Comparison of ENCODE assay signal across 8 mouse cellular contexts in the genomic region with DNA sequence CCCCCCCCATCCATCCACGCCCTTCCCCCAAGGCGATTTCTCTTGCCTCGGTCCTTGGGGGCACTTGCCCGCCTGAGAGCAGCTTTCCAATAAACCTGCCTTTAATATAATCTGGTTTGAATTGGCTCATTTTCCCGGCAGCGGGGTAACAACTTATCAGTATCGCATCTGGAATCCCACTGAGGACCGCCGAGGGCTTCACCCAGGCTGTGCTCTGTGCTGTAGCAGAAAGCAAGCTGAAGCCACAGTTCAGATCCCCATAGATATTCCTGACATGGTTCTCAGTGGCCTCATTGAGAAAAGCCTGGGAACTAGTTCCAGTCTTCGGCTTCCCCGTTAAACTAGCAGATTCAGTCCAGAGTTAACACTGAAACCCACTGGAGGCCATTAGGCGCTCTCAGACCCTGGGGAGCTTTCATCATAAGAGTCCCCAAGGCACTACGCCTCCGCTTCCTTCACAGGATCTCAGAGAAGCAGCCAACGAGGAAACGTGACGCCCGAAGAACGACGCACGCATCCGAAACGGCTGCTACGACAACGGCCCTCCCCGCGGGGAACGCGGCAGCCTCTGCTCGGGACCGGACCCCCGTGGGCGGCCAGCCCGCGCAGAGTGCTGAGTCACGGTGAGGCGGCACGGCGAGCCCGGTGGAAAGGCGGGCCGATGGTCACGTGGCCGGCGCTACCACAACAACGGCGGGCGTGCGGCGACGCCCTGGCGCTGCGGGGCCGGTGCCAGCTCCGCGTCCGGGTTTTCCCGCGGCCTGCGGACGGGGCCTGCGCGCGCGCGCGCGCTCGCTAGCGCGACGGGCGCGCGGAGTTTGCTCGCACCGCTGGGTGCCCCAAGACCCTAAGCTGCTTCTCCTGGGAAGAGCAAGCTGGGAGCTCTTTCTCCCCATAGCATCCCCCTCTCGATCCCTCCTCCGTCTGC. TPM values are rescaled to one million over a fixed set of nuclear protein-coding genes. Genes with fewer than 3 reads are reported as not detected.
DNase-seq lines count a peak whose midpoint lies in the region; ATAC-seq and TF ChIP-seq lines count a peak whose summit lies in the region.

No protein-coding gene starts in this region.

- peaks cover 13% of the 10 kb centered on the region for H3K79me2 ChIP-seq in MEL (ENCODE audit: control insufficient read depth, insufficient read depth, low read length, poor library complexity)

- peaks cover 0 to 7% of the 10 kb centered on the region in 2 experiments; a peak in 2 of 4 replicates for H3K36me3 ChIP-seq in MEL (ENCODE audit: control insufficient read depth in 1 of 2, insufficient read depth in 2 of 2, low read length in 2 of 2)
- H3K36me3 ChIP-seq in forebrain, embryonic 16.5 days (ENCODE audit: control insufficient read depth, insufficient read depth) = no peaks in the 10 kb centered on the region
- H3K36me3 ChIP-seq in lung, embryonic 14.5 days (ENCODE audit: insufficient read depth) = no peaks in the 10 kb centered on the region

- peak overlapping the region; percentile 86 for H3K4me2 ChIP-seq in forebrain, embryonic 16.5 days (ENCODE audit: low read length)
- H3K4me2 ChIP-seq in lung, embryonic 14.5 days = peak overlapping the region; percentile 87

- H3K9ac ChIP-seq in MEL (ENCODE audit: control insufficient read depth, low read depth, low read length, poor library complexity, severe bottlenecking) = peak overlapping the region; percentile 99
- H3K9ac ChIP-seq in forebrain, embryonic 16.5 days (replicated peaks; ENCODE audit: low read depth, low read length) = peak overlapping the region; percentile 75
- H3K9ac ChIP-seq in lung, embryonic 14.5 days = peak overlapping the region; percentile 66

- TF ChIP-seq POLR2A in MEL (IDR thresholded peaks at IDR 0.05; ENCODE audit: control insufficient read depth in 1 of 2, insufficient read depth in 1 of 2, low read depth in 1 of 2, low read length in 2 of 2, poor library complexity in 1 of 2) = peak; percentile 69 to 75

- peak; percentile 86 for ATAC-seq in forebrain, embryonic 16.5 days
- peak; percentile 77 for ATAC-seq in lung, embryonic 14.5 days (ENCODE audit: insufficient read depth)
- peak; percentile 71 for ATAC-seq in neutrophil, adult 5-6 weeks (ENCODE audit: extremely low read depth, insufficient number of reproducible peaks, low FRiP score, poor library complexity, severe bottlenecking)

- under 1% methylated on average over 73 of the region's 79 CpGs for WGBS in forebrain, embryonic 16.5 days
- under 1% methylated on average over 78 of the region's 79 CpGs for WGBS in lung, embryonic 14.5 days

- H3K4me1 ChIP-seq in MEL (ENCODE audit: control insufficient read depth in 1 of 2, insufficient read depth in 2 of 2, low read length in 2 of 2) = peaks cover 0 to 11% of the 10 kb centered on the region in 2 experiments; a peak in 3 of 4 replicates
- H3K4me1 ChIP-seq in forebrain, embryonic 16.5 days (replicated peaks; ENCODE audit: control insufficient read depth, insufficient read depth, low read length) = peaks cover 8% of the 10 kb centered on the region
- no peaks in the 10 kb centered on the region for H3K4me1 ChIP-seq in lung, embryonic 14.5 days (ENCODE audit: insufficient read depth)

- peak overlapping the region; percentile 74 to 95 for H3K4me3 ChIP-seq in MEL (ENCODE audit: control insufficient read depth in 1 of 2, insufficient read depth in 1 of 2, low read depth in 2 of 2, low read length in 2 of 2)
- peak overlapping the region; percentile 83 for H3K4me3 ChIP-seq in forebrain, embryonic 16.5 days (replicated peaks; ENCODE audit: low read length)
- H3K4me3 ChIP-seq in lung, embryonic 14.5 days (ENCODE audit: low read depth, low read length) = peak overlapping the region; percentile 61

- 0 out of 6 replicates have a peak, but pooled peaks of 1 of the 3 experiments have one; percentile 2 for TF ChIP-seq CTCF in MEL (IDR thresholded peaks at IDR 0.05 in 2 of 3, conservative IDR thresholded peaks at IDR 0.05 in 1 of 3; ENCODE audit: control insufficient read depth in 1 of 3, insufficient read depth in 1 of 3, low read depth in 2 of 3, low read length in 3 of 3, poor library complexity in 1 of 3, severe bottlenecking in 1 of 3)
- TF ChIP-seq CTCF in lung, embryonic 14.5 days (IDR thresholded peaks at IDR 0.05; ENCODE audit: low read depth) = no peak

- H3K27me3 ChIP-seq in MEL (ENCODE audit: control insufficient read depth in 1 of 2, insufficient read depth in 2 of 2, low read length in 2 of 2) = no peaks in the 10 kb centered on the region
- H3K27me3 ChIP-seq in forebrain, embryonic 16.5 days (replicated peaks; ENCODE audit: control insufficient read depth, insufficient read depth, low read length) = no peaks in the 10 kb centered on the region; the same call in 1 of the 2 replicates
- H3K27me3 ChIP-seq in lung, embryonic 14.5 days (ENCODE audit: insufficient read depth, low read length) = no peaks in the 10 kb centered on the region

- peak; percentile 27 to 78; a peak in 3 of 4 replicates for TF ChIP-seq EP300 in MEL (IDR thresholded peaks at IDR 0.05; ENCODE audit: low read depth in 1 of 2, low read length in 2 of 2)

- DNase-seq in MEL (ENCODE audit: low read depth, low spot score) = peak; percentile 92
- peak; percentile 94 to 98 for DNase-seq in cerebellum, adult 18-20 months
- DNase-seq in heart, postnatal 36 days = peak; percentile 96 to 99
- peak; percentile 92 to 95 for DNase-seq in layer of hippocampus, adult 8-10 months (ENCODE audit: low spot score in 2 of 2)
- peak; percentile 93 for DNase-seq in lung, embryonic 14.5 days
- DNase-seq in testis, postnatal 14 days (ENCODE audit: low spot score) = peak; percentile 91

- peak overlapping the region; percentile 100 for H3K27ac ChIP-seq in MEL (ENCODE audit: control insufficient read depth, low read depth, low read length)
- H3K27ac ChIP-seq in forebrain, embryonic 16.5 days (ENCODE audit: low read length) = peak overlapping the region; percentile 91
- H3K27ac ChIP-seq in lung, embryonic 14.5 days (ENCODE audit: low read depth) = peak overlapping the region; percentile 92

- no peak for TF ChIP-seq RAD21 in MEL (IDR thresholded peaks at IDR 0.05; ENCODE audit: low read depth, low read length)

- H3K9me3 ChIP-seq in MEL (replicated peaks; ENCODE audit: insufficient read depth, low read length) = no peaks in the 10 kb centered on the region
- no peaks in the 10 kb centered on the region for H3K9me3 ChIP-seq in forebrain, embryonic 16.5 days (ENCODE audit: control insufficient read depth, low read length)
- H3K9me3 ChIP-seq in lung, embryonic 14.5 days (ENCODE audit: low read depth, low read length) = no peaks in the 10 kb centered on the region

- intact Hi-C loops in heart, postnatal 36 days (cut with DNase I) = loop anchor here (5.0 kb wide), 2 partner anchors 93 to 208 kb away; a partner anchor contains a TSS

TF ChIP-seq in MEL, 35 proteins besides CTCF, POLR2A, EP300 and RAD21 (continues in another document):
- TF ChIP-seq ZKSCAN1 (IDR thresholded peaks at IDR 0.05; ENCODE audit: low read depth, low read length) (no peak), KAT2A (conservative IDR thresholded peaks at IDR 0.05; ENCODE audit: low read depth, low read length) (peak; percentile 48; the same call in 1 of the 2 replicates), NELFE (IDR thresholded peaks at IDR 0.05; ENCODE audit: low read depth, low read length) (peak; percentile 47), JUND (IDR thresholded peaks at IDR 0.05; ENCODE audit: low read depth, low read length) (no peak), ELF1 (IDR thresholded peaks at IDR 0.05; ENCODE audit: low read depth, low read length) (0 out of 2 replicates have a peak, but pooled peaks have one; percentile 59), MAFK (IDR thresholded peaks at IDR 0.05; ENCODE audit: borderline replicate concordance, low read depth, low read length) (peak; percentile 93), GABPA (IDR thresholded peaks at IDR 0.05; ENCODE audit: low read depth, low read length) (peak; percentile 100), E2F4 (IDR thresholded peaks at IDR 0.05; ENCODE audit: borderline replicate concordance, low read depth, low read length) (peak; percentile 33; the same call in 1 of the 2 replicates), CHD1 (IDR thresholded peaks at IDR 0.05; ENCODE audit: low read depth, low read length) (no peak), ZC3H11A (IDR thresholded peaks at IDR 0.05; ENCODE audit: low read depth, low read length) (no peak), HCFC1 (IDR thresholded peaks at IDR 0.05; ENCODE audit: low read depth, low read length) (peak; percentile 70; the same call in 1 of the 2 replicates), ZMIZ1 (IDR thresholded peaks at IDR 0.05; ENCODE audit: low read depth, low read length) (0 out of 2 replicates have a peak, but pooled peaks have one; percentile 60), GATA1 (IDR thresholded peaks at IDR 0.05; ENCODE audit: low read depth, low read length) (no peak), MYB (IDR thresholded peaks at IDR 0.05; ENCODE audit: low read depth, low read length) (no peak), TCF12 (IDR thresholded peaks at IDR 0.05; ENCODE audit: low read depth, low read length) (peak; percentile 47), MXI1 (IDR thresholded peaks at IDR 0.05; ENCODE audit: low read depth, low read length) (peak; percentile 91), POLR2AphosphoS5 (IDR thresholded peaks at IDR 0.05; ENCODE audit: borderline replicate concordance, low read depth, low read length) (no peak), MYC (IDR thresholded peaks at IDR 0.05; ENCODE audit: low read depth, low read length) (peak; percentile 58; the same call in 1 of the 2 replicates), MAX (IDR thresholded peaks at IDR 0.05; ENCODE audit: low read length) (peak; percentile 94), MAZ (IDR thresholded peaks at IDR 0.05; ENCODE audit: low read depth, low read length) (peak; percentile 46; the same call in 1 of the 2 replicates), RCOR1 (IDR thresholded peaks at IDR 0.05; ENCODE audit: low read depth, low read length) (peak; percentile 49), UBTF (IDR thresholded peaks at IDR 0.05; ENCODE audit: borderline replicate concordance, insufficient read depth, low read depth, low read length) (peak; percentile 58; the same call in 1 of the 2 replicates), USF2 (IDR thresholded peaks at IDR 0.05; ENCODE audit: borderline replicate concordance in 1 of 2, insufficient read depth in 1 of 2, low read depth in 1 of 2, low read length in 2 of 2) (peak; percentile 44 to 79; a peak in 3 of 4 replicates)

RNA-seq across cellular contexts. Expression of a gene that starts 3.9 kb away (rescaled TPM):
- 22.6 and 25.9 TPM in 2 replicates for total RNA-seq in MEL (2012; rRNA removed)
- polyA plus RNA-seq in MEL (2012; ENCODE audit: insufficient read depth in 1 of 2, insufficient read length in 2 of 2, low read depth in 1 of 2, low replicate concordance in 2 of 2, missing spikeins in 1 of 2) = 10 to 100 TPM; 50.4 to 84.8 TPM
- polyA plus RNA-seq in forebrain, embryonic 16.5 days (2015; fragmentation: Nextera tagmentation; extraction: Ambion mirVana) = 16.0 and 17.9 TPM in 2 replicates
- 10 to 100 TPM in 1 of 2 experiments, 1 to 10 TPM in 1; 9.4 to 13.8 TPM for total RNA-seq in heart, postnatal 36 days (2021)
- 10 to 100 TPM; 44.5 to 49.5 (median 47.1) TPM for total RNA-seq in layer of hippocampus, adult 8-10 months (2022)
- polyA plus RNA-seq in lung, embryonic 14.5 days (2014; fragmentation: Nextera tagmentation; extraction: Ambion mirVana) = 20.4 and 21.2 TPM in 2 replicates
- 25.8 and 28.4 TPM in 2 replicates for total RNA-seq in neutrophil, adult 5-6 weeks (2017)

Comparison
In these comparisons a context has a peak if more than half of its experiments do, and no peak if none do; other contexts are left out.
1. Peak in every context shown above with its lines: DNase-seq, ATAC-seq, H3K4me3 ChIP-seq and H3K27ac ChIP-seq.